Mouse (Mus musculus) heart, embryonic 11.5 days (tissue): ENCODE data around the gene Apoo. TPM values are rescaled to one million over a fixed set of nuclear protein-coding genes. Genes with fewer than 3 reads are reported as not detected.
A peak's percentile ranks its signal among the peaks of the same experiment; 100 is the strongest.
"Not testable (repeated sequence)": the region's sequence is repeated elsewhere in the genome, so short reads cannot be mapped to it uniquely, and the experiment has no call there.

Experiments used
- ATAC-seq: fragments of 200-750 bp; cut with Nextera tagmentation; replicated peaks from 2 replicates; pipeline ENCODE4 v1.8.0; 2017; ENCODE audit warnings: moderate library complexity; ENCODE audit not compliant: insufficient number of reproducible peaks, low FRiP score, low TSS enrichment
- H3K27ac ChIP-seq: fragments of 300-500 bp; sonication (generic); 2 replicates; pipeline ENCODE4 v1.5.1; 2014; ENCODE audit warnings: mild to moderate bottlenecking, low read depth, low read length
- H3K27me3 ChIP-seq: fragments of 300-500 bp; sonication (generic); 2 replicates; pipeline ENCODE4 v1.6.1; 2014; ENCODE audit warnings: mild to moderate bottlenecking, low read length, mixed read lengths; ENCODE audit not compliant: control insufficient read depth, insufficient read depth
- H3K36me3 ChIP-seq: fragments of 300-500 bp; sonication (generic); 2 replicates; pipeline ENCODE4 v1.6.1; 2014; ENCODE audit warnings: mild to moderate bottlenecking, low read length, moderate library complexity, mixed read lengths; ENCODE audit not compliant: control insufficient read depth, insufficient read depth
- H3K4me1 ChIP-seq: fragments of 300-500 bp; sonication (generic); 2 replicates; pipeline ENCODE4 v1.6.1; 2014; ENCODE audit warnings: low read length; ENCODE audit not compliant: control insufficient read depth, insufficient read depth
- H3K4me2 ChIP-seq: fragments of 300-500 bp; sonication (generic); 2 replicates; pipeline ENCODE4 v1.6.1; 2014; ENCODE audit warnings: mild to moderate bottlenecking, moderate library complexity
- H3K4me3 ChIP-seq: fragments of 300-500 bp; sonication (generic); 2 replicates; pipeline ENCODE4 v1.5.1; 2014; ENCODE audit warnings: low read depth, low read length
- H3K9ac ChIP-seq: fragments of 300-500 bp; sonication (generic); 2 replicates; pipeline ENCODE4 v1.6.1; 2014; ENCODE audit warnings: mild to moderate bottlenecking, low read depth, low read length, moderate library complexity
- H3K9me3 ChIP-seq: fragments of 300-500 bp; sonication (generic); replicated peaks from 2 replicates; pipeline ENCODE4 v1.6.1; 2016; ENCODE audit warnings: low read length; ENCODE audit not compliant: control insufficient read depth
- WGBS: fragments of 180-500 bp; shearing (Covaris S2); extraction: QIAGEN DNeasy Blood & Tissue Kit; methylation state at CpG from one replicate; pipeline ENCODE4 v1.1.7; 2014; ENCODE audit not compliant: insufficient replicate concordance; 5-methylcytosine and 5-hydroxymethylcytosine counted together
- polyA plus RNA-seq: library from polyadenylated mRNA; unstranded; fragments of >200 nt; fragmentation: Nextera tagmentation; extraction: Ambion mirVana; gene quantifications from 2 replicates; pipeline ENCODE4 v1.2.1, GENCODE M21; 2014

The Apoo gene
- 151 and 162 TPM in 2 replicates for polyA plus RNA-seq

GRCm38 (mm10) chrX:94366670-94367241, at the start of gene Apoo, which contains the start of gene Fam90a1b:
Apoo (plus strand) TSS chrX:94367117.
Fam90a1b (minus strand) TSS chrX:94366777.
- 19% methylated on average over 45 of the region's 46 CpGs for WGBS
- H3K27me3 ChIP-seq: peaks cover 40% of the 10 kb centered on the region
- H3K27ac ChIP-seq: peak within 1 kb of the TSS; percentile 71

DNA sequence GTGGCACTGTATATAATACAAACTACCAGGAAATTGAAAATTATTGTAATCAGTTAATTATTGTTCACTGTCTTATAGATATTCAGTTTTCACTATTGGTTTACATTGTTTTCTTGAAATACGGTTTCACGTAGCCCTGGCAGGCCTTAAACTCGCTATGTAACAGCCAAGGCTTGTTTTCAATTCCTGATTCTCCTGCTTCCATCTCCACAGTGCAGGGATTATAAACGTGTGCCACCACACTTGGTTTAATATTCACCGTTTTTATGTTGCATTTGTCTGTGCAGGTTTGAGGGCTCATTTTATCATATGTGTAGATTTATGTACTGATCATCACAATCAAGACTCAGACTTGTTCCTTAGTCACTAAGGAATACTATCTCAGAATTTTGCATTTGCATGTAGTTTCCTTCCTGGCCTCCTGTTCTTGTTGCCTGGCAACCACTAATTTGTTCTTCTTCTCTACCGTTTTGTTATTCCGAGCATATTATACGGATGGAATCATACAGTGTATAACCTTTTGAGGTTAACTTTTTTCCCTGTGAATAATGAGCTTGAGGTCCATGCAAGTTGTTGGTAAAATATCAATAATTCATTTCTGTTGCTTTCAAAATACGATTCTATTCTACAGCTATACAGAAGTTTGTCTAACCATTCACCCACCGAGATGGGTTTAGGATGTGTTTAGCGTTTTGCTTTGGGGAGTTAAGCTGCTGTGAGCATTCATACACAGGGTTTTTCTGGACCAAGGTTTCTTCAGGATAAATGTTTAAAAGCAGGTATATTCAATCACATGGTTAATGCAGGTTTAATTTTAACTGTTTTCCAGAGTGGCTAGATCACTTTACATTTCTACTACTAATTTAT, 45.6 kb upstream of the Apoo start:
- H3K9ac ChIP-seq: no peak overlapping the region
- H3K36me3 ChIP-seq: no peaks in the 10 kb centered on the region
- H3K4me1 ChIP-seq: no peaks in the 10 kb centered on the region
- H3K4me2 ChIP-seq: no peak overlapping the region
- WGBS: 80% methylated on average over 11 of the region's 11 CpGs
- H3K27ac ChIP-seq: no peak overlapping the region
- H3K9me3 ChIP-seq: no peaks in the 10 kb centered on the region
- H3K27me3 ChIP-seq: peaks cover 17% of the 10 kb centered on the region
- no peak for ATAC-seq
- H3K4me3 ChIP-seq: no peak overlapping the region

More at GRCm38 (mm10) chrX:94366670-94367241, at the start of gene Apoo, which contains the start of gene Fam90a1b:
- H3K36me3 ChIP-seq: no peaks in the 10 kb centered on the region
- H3K9ac ChIP-seq: peak within 1 kb of the TSS; percentile 73
- peak within 1 kb of the TSS; percentile 60 for H3K4me3 ChIP-seq
- peak within 1 kb of the TSS; percentile 62 for H3K4me2 ChIP-seq
- no peaks in the 10 kb centered on the region for H3K4me1 ChIP-seq
- no peaks in the 10 kb centered on the region for H3K9me3 ChIP-seq
- peak; percentile 97 for ATAC-seq

- H3K9ac ChIP-seq, H3K27ac ChIP-seq, H3K9me3 ChIP-seq, H3K4me2 ChIP-seq, H3K36me3 ChIP-seq, H3K4me1 ChIP-seq, H3K4me3 ChIP-seq, ATAC-seq: not testable (repeated sequence)
- WGBS: 68% methylated on average over 4 of the region's 4 CpGs
- peaks cover 13% of the 10 kb centered on the region for H3K27me3 ChIP-seq
These were observed 23.3 kb upstream of the Apoo start for GRCm38 (mm10) chrX:94343638-94344037.

DNA sequence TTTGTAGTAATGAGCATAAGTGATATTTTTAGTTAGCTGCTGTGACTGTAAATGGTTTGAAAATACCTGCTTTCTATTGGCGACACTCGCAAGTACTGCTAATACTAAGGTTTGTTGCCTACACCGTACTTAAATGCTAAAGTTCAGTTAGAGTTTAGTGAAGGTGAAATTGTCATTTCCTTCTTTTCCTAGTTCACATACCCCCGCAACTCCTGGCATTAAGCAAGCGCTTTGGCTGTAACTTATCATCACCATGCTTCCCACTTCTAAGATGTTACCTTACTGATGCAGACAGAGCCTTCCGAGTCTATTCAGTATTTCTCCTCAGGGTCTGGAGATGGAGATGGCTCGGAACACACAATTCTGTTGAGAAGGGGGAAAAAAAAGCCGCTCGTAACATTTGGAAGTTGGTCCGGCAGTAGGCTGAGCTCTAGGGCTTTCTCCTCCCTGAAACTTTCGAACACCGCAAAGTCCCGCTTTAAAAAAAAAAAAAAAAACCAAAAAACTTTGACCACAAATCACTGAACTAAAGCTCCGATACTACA, 1.5 kb upstream of the Apoo start:
- no peak for ATAC-seq
- Histone ChIP-seq H3K4me1 (no peaks in the 10 kb centered on the region), H3K4me2 (peak overlapping the region; percentile 62), H3K36me3 (no peaks in the 10 kb centered on the region), H3K27ac (no peak overlapping the region), H3K9me3 (no peaks in the 10 kb centered on the region), H3K4me3 (peak overlapping the region; percentile 34), H3K27me3 (peaks cover 38% of the 10 kb centered on the region), H3K9ac (no peak overlapping the region)
- WGBS: 32% methylated on average over 14 of the region's 14 CpGs

GRCm38 (mm10) chrX:94366029-94366428, 888 bp upstream of the Apoo start:
- WGBS: 21% methylated on average over 16 of the region's 16 CpGs
- H3K36me3 ChIP-seq: no peaks in the 10 kb centered on the region
- H3K27me3 ChIP-seq: peaks cover 38% of the 10 kb centered on the region

GRCm38 (mm10) chrX:94367248-94367647, 331 bp downstream of the Apoo start:
- peak overlapping the region; percentile 50 for H3K4me2 ChIP-seq
- H3K4me3 ChIP-seq: peak overlapping the region; percentile 60
- no peaks in the 10 kb centered on the region for H3K36me3 ChIP-seq
- 11% methylated on average over 17 of the region's 17 CpGs for WGBS
- ATAC-seq: peak; percentile 39; the same call in 1 of the 2 replicates
- no peaks in the 10 kb centered on the region for H3K9me3 ChIP-seq
- H3K4me1 ChIP-seq: no peaks in the 10 kb centered on the region
- peaks cover 36% of the 10 kb centered on the region for H3K27me3 ChIP-seq
- peak overlapping the region; percentile 71 for H3K27ac ChIP-seq
- peak overlapping the region; percentile 73 for H3K9ac ChIP-seq

More at GRCm38 (mm10) chrX:94366029-94366428, 888 bp upstream of the Apoo start:
- no peak overlapping the region for H3K9ac ChIP-seq
- H3K9me3 ChIP-seq: no peaks in the 10 kb centered on the region
- no peak overlapping the region for H3K27ac ChIP-seq
- ATAC-seq: no peak
- peak overlapping the region; percentile 62 for H3K4me2 ChIP-seq
- H3K4me3 ChIP-seq: peak overlapping the region; percentile 34
- H3K4me1 ChIP-seq: no peaks in the 10 kb centered on the region

DNA sequence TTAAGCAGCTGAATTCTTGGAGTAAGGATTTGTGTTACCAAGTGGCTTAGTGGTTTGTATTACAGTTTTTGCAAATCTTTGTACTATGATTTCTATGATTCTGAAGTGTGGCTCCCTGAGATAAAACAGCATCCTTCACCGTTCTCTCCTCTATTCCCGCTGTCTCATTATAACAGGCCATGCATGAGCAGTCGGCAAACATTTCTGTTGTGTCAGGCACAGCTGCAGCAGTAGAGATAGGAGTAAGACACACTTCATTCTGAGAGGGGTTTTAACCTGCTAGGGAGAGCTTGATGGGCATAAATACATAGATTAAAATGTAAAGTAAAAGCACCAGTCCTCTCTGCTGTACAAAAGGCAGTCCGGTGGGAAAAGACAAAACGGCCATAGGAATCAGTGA, 11.8 kb downstream of the Apoo start:
- no peak overlapping the region for H3K27ac ChIP-seq
- ATAC-seq: no peak
- H3K9me3 ChIP-seq: no peaks in the 10 kb centered on the region
- no peaks in the 10 kb centered on the region for H3K4me1 ChIP-seq
- H3K4me3 ChIP-seq: no peak overlapping the region
- H3K9ac ChIP-seq: no peak overlapping the region
- H3K4me2 ChIP-seq: no peak overlapping the region
- H3K36me3 ChIP-seq: no peaks in the 10 kb centered on the region
- peaks cover 13% of the 10 kb centered on the region; the same call in 1 of the 2 replicates for H3K27me3 ChIP-seq
- WGBS: 74% methylated on average over 5 of the region's 5 CpGs

DNA sequence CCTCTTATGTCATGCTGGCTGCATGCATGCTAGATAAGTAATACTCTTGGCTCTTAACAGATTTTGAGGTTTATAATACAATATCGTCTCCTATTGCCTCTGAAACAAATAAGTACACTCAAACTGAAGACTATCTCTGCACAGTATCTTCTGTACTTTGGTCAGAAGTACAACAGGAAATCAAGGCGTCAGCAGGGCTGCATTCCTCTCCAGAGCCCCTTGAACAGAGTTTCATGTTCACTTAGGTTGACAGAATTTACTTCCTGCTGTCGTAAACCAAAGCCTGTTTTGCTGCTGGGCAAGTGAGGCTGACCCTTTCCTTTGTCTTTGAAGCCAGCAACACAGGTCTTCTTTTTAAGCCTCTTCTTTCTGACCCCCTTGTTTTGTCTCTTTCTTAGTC, 42.1 kb downstream of the Apoo start:
- H3K4me2 ChIP-seq: no peak overlapping the region
- H3K36me3 ChIP-seq: no peaks in the 10 kb centered on the region
- no peak overlapping the region for H3K4me3 ChIP-seq
- no peak overlapping the region for H3K27ac ChIP-seq
- WGBS: 52% methylated on average over 3 of the region's 3 CpGs
- no peaks in the 10 kb centered on the region; the same call in 1 of the 2 replicates for H3K27me3 ChIP-seq
- no peak overlapping the region for H3K9ac ChIP-seq
- no peak for ATAC-seq
- H3K9me3 ChIP-seq: no peaks in the 10 kb centered on the region
- no peaks in the 10 kb centered on the region for H3K4me1 ChIP-seq
